ENCODE assay signal across 8 mouse cellular contexts in the genomic region with DNA sequence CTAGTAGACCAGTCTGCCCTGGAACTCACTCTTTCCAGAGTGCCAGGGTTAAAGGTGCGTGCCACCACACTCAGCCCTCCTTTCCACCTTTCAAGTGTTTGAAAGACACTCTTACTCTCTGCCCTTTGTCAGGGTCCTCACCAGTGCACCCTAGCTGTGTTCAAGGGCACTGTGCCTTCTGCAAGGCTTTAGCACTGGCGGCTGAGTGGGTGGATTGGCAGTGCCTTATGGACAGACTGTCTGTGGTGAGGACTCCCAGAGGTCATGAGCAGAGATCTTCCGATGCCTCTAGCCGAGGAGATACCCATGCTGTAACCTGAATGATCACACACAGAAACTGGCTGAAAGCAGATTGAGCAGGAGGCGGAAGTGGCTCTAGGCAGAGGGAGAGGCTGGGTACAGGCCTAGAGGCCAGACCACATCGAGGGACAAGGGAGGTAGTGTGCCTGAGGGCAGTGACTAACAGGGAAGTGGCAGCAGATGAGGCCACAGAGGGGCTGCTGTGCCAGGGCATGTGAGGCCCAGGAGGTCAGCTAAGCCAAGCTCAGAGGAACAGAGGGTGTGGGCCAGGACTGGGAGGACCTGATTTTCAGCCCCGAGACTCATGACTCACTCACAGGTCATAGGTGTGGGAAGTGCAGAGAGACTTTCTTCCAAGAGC. TPM values are rescaled to one million over a fixed set of nuclear protein-coding genes. Genes with fewer than 3 reads are reported as not detected.
A peak's percentile ranks its signal among the peaks of the same experiment; 100 is the strongest.
DNase-seq lines count a peak whose midpoint lies in the region; ATAC-seq and TF ChIP-seq lines count a peak whose summit lies in the region.

No protein-coding gene starts in this region.

- peaks cover 18% of the 10 kb centered on the region for H3K4me1 ChIP-seq in kidney, postnatal 0 days (replicated peaks; ENCODE audit: insufficient read depth, low read length)
- peaks cover 54% of the 10 kb centered on the region for H3K4me1 ChIP-seq in bone marrow macrophage, adult 2 months (ENCODE audit: control insufficient read depth, insufficient read depth, low read length)
- H3K4me1 ChIP-seq in liver, embryonic 11.5 days (replicated peaks; ENCODE audit: control insufficient read depth, insufficient read depth, low read length) = peaks cover 40% of the 10 kb centered on the region
- peaks cover 21% of the 10 kb centered on the region for H3K4me1 ChIP-seq in stomach, embryonic 15.5 days
- H3K4me1 ChIP-seq in forebrain, postnatal 0 days (ENCODE audit: insufficient read depth) = peaks cover 9% of the 10 kb centered on the region; the same call in 1 of the 2 replicates

- no peak for TF ChIP-seq CTCF in kidney, postnatal 0 days (IDR thresholded peaks at IDR 0.05; ENCODE audit: low read depth)
- no peak for TF ChIP-seq CTCF in bone marrow macrophage, adult 2 months (IDR thresholded peaks at IDR 0.05; ENCODE audit: low read depth, low read length)
- TF ChIP-seq CTCF in forebrain, postnatal 0 days (IDR thresholded peaks at IDR 0.05; ENCODE audit: low read depth) = no peak

- intact Hi-C loops in left cerebral cortex, postnatal 36 days (cut with DNase I) = no loop called here

- H3K36me3 ChIP-seq in kidney, postnatal 0 days (ENCODE audit: insufficient read depth, low read length) = no peaks in the 10 kb centered on the region
- no peaks in the 10 kb centered on the region for H3K36me3 ChIP-seq in liver, embryonic 11.5 days (ENCODE audit: control insufficient read depth, insufficient read depth, low read length)
- no peaks in the 10 kb centered on the region for H3K36me3 ChIP-seq in stomach, embryonic 15.5 days
- no peaks in the 10 kb centered on the region for H3K36me3 ChIP-seq in forebrain, postnatal 0 days (ENCODE audit: insufficient read depth)

- H3K27me3 ChIP-seq in kidney, postnatal 0 days (ENCODE audit: insufficient read depth, low read length) = no peaks in the 10 kb centered on the region
- H3K27me3 ChIP-seq in liver, embryonic 11.5 days (replicated peaks; ENCODE audit: control insufficient read depth, insufficient read depth, low read length) = no peaks in the 10 kb centered on the region
- H3K27me3 ChIP-seq in stomach, embryonic 15.5 days (replicated peaks) = no peaks in the 10 kb centered on the region
- no peaks in the 10 kb centered on the region for H3K27me3 ChIP-seq in forebrain, postnatal 0 days (ENCODE audit: insufficient read depth, low read length)

- peak; percentile 84 for ATAC-seq in kidney, postnatal 0 days (replicated peaks; ENCODE audit: low FRiP score, low read depth)
- ATAC-seq in liver, embryonic 11.5 days (replicated peaks; ENCODE audit: low FRiP score) = no peak
- peak; percentile 77 for ATAC-seq in stomach, embryonic 15.5 days (ENCODE audit: insufficient read depth, low FRiP score, low read depth)
- ATAC-seq in forebrain, postnatal 0 days = no peak

- TF ChIP-seq POLR2A in bone marrow macrophage, adult 2 months (IDR thresholded peaks at IDR 0.05; ENCODE audit: borderline replicate concordance, low read depth, low read length) = no peak

- H3K4me2 ChIP-seq in kidney, postnatal 0 days (ENCODE audit: low read length) = no peak overlapping the region
- H3K4me2 ChIP-seq in liver, embryonic 11.5 days = no peak overlapping the region
- H3K4me2 ChIP-seq in stomach, embryonic 15.5 days = no peak overlapping the region
- H3K4me2 ChIP-seq in forebrain, postnatal 0 days (ENCODE audit: low read depth) = no peak overlapping the region

- no peak overlapping the region for H3K9ac ChIP-seq in kidney, postnatal 0 days (ENCODE audit: low read depth, low read length)
- 0 out of 2 replicates have a peak overlapping the region, but pooled peaks have one; percentile 5 for H3K9ac ChIP-seq in liver, embryonic 11.5 days (ENCODE audit: low read depth, low read length)
- no peak overlapping the region for H3K9ac ChIP-seq in stomach, embryonic 15.5 days
- no peak overlapping the region for H3K9ac ChIP-seq in forebrain, postnatal 0 days

- no peak overlapping the region for H3K4me3 ChIP-seq in kidney, postnatal 0 days (replicated peaks; ENCODE audit: low read depth, low read length)
- H3K4me3 ChIP-seq in bone marrow macrophage, adult 2 months (ENCODE audit: insufficient read depth, low read length) = no peak overlapping the region
- no peak overlapping the region for H3K4me3 ChIP-seq in liver, embryonic 11.5 days (ENCODE audit: low read depth, low read length)
- H3K4me3 ChIP-seq in stomach, embryonic 15.5 days (replicated peaks) = no peak overlapping the region
- no peak overlapping the region for H3K4me3 ChIP-seq in forebrain, postnatal 0 days (ENCODE audit: low read depth, low read length)

- WGBS in kidney, postnatal 0 days = 71% methylated on average over 7 of the region's 7 CpGs
- WGBS in liver, embryonic 11.5 days = 80% methylated on average over 7 of the region's 7 CpGs
- 64% methylated on average over 7 of the region's 7 CpGs for WGBS in stomach, embryonic 15.5 days
- WGBS in forebrain, postnatal 0 days = 81% methylated on average over 7 of the region's 7 CpGs

- no peak for DNase-seq in kidney, postnatal 0 days (ENCODE audit: low spot score)
- no peak for DNase-seq in kidney, adult 11 months
- no peak for DNase-seq in liver, embryonic 11.5 days (ENCODE audit: low spot score)
- no peak for DNase-seq in forebrain, postnatal 0 days
- no peak for DNase-seq in left cerebral cortex, postnatal 36 days (ENCODE audit: low spot score in 2 of 2)
- DNase-seq in embryo, embryonic 10 days (ENCODE audit: low spot score) = no peak

- H3K9me3 ChIP-seq in kidney, postnatal 0 days (replicated peaks; ENCODE audit: low read length) = no peaks in the 10 kb centered on the region
- no peaks in the 10 kb centered on the region for H3K9me3 ChIP-seq in liver, embryonic 11.5 days (ENCODE audit: control insufficient read depth, low read length)
- no peaks in the 10 kb centered on the region for H3K9me3 ChIP-seq in stomach, embryonic 15.5 days
- H3K9me3 ChIP-seq in forebrain, postnatal 0 days (ENCODE audit: low read length) = no peaks in the 10 kb centered on the region

- H3K27ac ChIP-seq in kidney, postnatal 0 days = peak overlapping the region; percentile 50
- H3K27ac ChIP-seq in bone marrow macrophage, adult 2 months (ENCODE audit: insufficient read depth, low read depth, low read length) = peak overlapping the region; percentile 77
- no peak overlapping the region; the same call in 1 of the 2 replicates for H3K27ac ChIP-seq in liver, embryonic 11.5 days (ENCODE audit: low read depth, low read length)
- peak overlapping the region; percentile 92 for H3K27ac ChIP-seq in stomach, embryonic 15.5 days
- no peak overlapping the region for H3K27ac ChIP-seq in forebrain, postnatal 0 days (ENCODE audit: low read depth, low read length)

RNA-seq across cellular contexts. Expression of a gene that starts 14.8 kb away (rescaled TPM):
- 30.7 and 31.7 TPM in 2 replicates for polyA plus RNA-seq in kidney, postnatal 0 days (2015; fragmentation: Nextera tagmentation; extraction: Ambion mirVana)
- polyA plus RNA-seq in bone marrow macrophage, adult 2 months (2012; ENCODE audit: insufficient read depth, insufficient read length, missing spikeins) = 16.8 and 18.2 TPM in 2 replicates
- polyA plus RNA-seq in liver, embryonic 11.5 days (2014; fragmentation: Nextera tagmentation; extraction: Ambion mirVana) = 31.3 TPM in 2 replicates
- polyA plus RNA-seq in stomach, embryonic 15.5 days (2015; fragmentation: Nextera tagmentation; extraction: Ambion mirVana) = 36.2 and 37.1 TPM in 2 replicates
- total RNA-seq in forebrain, postnatal 0 days (2014; rRNA removed) = 62.0 and 62.2 TPM in 2 replicates
- polyA plus RNA-seq in forebrain, postnatal 0 days (2015; fragmentation: Nextera tagmentation; extraction: Ambion mirVana) = 76.5 and 90.8 TPM in 2 replicates
- total RNA-seq in left cerebral cortex, postnatal 36 days (2021) = 10 to 100 TPM; 45.8 to 51.0 TPM

RNA-seq across cellular contexts. Expression of a gene that starts 48.7 kb away (rescaled TPM):
- polyA plus RNA-seq in kidney, postnatal 0 days (2015; fragmentation: Nextera tagmentation; extraction: Ambion mirVana) = 3.3 TPM in 2 replicates
- 1.5 and 1.9 TPM in 2 replicates for polyA plus RNA-seq in bone marrow macrophage, adult 2 months (2012; ENCODE audit: insufficient read depth, insufficient read length, missing spikeins)
- polyA plus RNA-seq in liver, embryonic 11.5 days (2014; fragmentation: Nextera tagmentation; extraction: Ambion mirVana) = 4.1 and 4.8 TPM in 2 replicates
- polyA plus RNA-seq in stomach, embryonic 15.5 days (2015; fragmentation: Nextera tagmentation; extraction: Ambion mirVana) = 3.4 TPM in 2 replicates
- 24.9 and 25.0 TPM in 2 replicates for total RNA-seq in forebrain, postnatal 0 days (2014; rRNA removed)
- polyA plus RNA-seq in forebrain, postnatal 0 days (2015; fragmentation: Nextera tagmentation; extraction: Ambion mirVana) = 13.9 and 19.7 TPM in 2 replicates
- 10 to 100 TPM; 55.9 to 57.5 TPM for total RNA-seq in left cerebral cortex, postnatal 36 days (2021)

Comparison
In these comparisons a context has a peak if more than half of its experiments do, and no peak if none do; other contexts are left out.
1. ATAC-seq: peak in kidney, postnatal 0 days (single experiment) and stomach, embryonic 15.5 days (single experiment); none in liver, embryonic 11.5 days (single experiment) and forebrain, postnatal 0 days (single experiment).
2. H3K27ac ChIP-seq: peak in kidney, postnatal 0 days (single experiment), bone marrow macrophage, adult 2 months (single experiment) and stomach, embryonic 15.5 days (single experiment); none in liver, embryonic 11.5 days (single experiment) and forebrain, postnatal 0 days (single experiment).